Mouse (Mus musculus): ENCODE measurements around the gene Phf20.
"Not testable (repeated sequence)": the region's sequence is repeated elsewhere in the genome, so short reads cannot be mapped to it uniquely, and the experiment has no call there.

The Phf20 gene

DNA sequence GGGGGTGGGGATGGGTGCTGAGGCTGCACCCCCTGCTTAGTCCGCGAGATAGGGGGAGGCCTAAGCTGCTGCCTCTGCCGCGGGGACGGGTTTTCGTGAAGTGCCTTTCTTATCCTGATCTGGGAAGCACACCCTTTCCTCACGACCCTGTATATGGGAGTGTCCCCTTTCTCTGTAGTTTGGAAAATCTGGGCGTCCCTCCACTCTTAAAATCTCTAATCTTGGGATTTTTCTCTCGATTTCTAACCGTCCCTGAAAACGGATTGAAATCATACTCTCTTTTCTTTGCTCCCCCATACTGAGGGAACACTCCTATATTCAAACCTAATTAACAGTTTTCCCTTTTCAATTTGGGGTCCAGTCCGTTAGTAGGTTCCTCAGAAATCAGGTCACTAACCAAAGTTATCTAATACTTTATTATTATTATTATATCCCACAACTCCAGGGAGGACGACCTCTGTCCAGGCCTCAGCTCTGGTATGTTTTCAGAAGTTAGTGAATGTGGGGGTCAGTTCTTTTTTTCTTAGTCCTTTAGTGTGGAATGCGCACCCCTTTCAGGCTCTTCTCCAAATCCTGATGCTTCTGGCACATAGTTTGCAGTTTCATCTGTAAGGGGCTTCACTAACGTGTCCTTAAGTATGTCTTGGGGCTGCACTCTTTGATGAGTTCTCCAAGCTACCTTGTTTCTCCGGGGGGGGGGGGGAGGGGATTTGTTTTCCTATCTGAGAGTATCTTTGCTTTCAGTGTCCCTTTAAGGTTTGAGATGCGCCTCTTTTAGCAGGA, 1.1 kb downstream of the Phf20 start:
- DNase-seq (ENCODE audit: low read depth, low spot score): no peak

DNA sequence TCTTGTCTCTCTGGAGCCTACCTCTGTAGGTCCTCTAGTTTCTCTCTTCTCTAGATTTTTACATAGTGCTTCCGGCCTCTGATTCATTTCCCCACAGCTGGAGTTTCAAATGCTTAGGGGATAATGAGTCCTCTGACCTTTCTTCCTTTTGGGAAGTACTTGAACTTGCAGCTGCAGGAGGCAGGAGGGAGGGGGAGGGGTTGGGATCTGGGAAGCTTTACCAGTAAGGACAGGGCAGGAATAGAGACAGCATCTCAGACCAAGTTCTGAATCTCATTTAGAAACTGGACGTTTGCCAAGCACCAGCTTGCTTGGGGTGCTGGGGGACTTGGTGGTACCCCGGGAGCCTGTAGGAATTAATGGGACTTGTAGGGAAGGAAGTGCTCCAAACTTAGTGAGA, 3.7 kb downstream of the Phf20 start:
- peak; percentile 97 for DNase-seq (ENCODE audit: low read depth, low spot score)

DNA sequence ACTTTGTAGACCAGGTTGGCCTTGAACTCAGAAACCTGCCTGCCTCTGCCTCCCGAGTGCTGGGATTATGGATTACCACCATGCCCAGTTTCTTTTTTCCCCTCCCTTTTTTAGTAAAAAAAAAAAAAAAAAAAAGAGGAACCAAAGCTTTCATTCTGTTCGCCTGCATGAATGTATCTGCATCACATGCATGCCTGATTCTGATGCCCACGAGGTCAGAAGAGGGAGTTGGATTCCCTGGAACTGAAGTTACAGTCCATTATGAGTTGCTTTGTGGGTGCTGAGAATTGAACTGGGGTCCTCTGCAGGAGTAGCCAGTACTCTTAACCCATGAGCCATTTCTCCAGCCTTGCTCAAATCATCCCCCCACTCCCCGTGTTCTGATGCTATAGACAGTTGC, 5.2 kb downstream of the Phf20 start:
- no peak for DNase-seq (ENCODE audit: low read depth, low spot score)

DNA sequence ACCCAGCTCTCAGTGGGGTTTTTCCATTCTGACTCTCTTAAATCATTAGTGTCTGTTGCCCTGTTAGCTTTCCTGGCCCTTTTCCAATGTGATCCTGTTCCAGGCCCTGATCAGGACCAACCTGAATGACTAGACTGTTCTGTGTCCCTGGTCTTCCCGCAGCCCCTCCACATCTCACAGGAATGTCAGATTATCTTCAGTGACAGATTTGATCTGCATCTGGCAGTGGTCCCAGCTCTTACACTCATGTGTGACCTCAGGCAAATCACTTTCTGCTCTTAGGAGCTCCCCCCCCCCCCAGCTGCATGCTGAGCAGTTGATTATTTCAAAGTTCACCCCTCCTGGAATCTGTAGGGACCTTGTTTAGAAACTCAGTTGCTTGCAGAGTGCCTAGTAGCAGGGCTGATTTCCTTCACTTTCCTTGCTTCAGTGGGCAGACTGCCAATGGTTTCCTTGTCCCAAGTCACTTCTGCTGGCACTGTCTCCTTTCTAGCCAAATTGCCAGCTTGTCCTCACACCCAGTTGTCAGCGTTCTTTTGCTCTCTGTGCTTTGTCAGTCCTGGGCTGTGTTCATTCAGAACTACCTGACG, 6.7 kb downstream of the Phf20 start:
- peak; percentile 51 for DNase-seq (ENCODE audit: low read depth, low spot score)

DNA sequence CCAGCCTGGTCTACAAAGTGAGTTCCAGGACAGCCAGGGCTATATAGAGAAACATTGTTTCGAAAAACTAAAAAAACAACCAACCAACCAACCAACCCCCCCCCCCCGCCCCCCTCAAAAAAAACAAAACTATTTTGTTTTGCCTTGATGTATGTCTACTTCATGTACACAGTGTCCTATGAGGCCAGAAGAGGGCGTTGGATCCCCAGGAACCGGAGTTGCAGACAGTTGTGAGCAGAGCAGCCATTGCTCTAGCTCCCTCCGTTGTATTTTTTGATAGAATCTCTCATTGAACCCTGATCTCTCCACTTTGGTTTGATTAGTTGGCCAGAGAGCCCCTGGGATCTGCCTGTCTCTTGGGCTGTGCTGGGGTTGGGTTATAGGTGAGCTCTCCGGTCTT, 7.7 kb downstream of the Phf20 start:
- DNase-seq (ENCODE audit: low read depth, low spot score): peak; percentile 70

DNA sequence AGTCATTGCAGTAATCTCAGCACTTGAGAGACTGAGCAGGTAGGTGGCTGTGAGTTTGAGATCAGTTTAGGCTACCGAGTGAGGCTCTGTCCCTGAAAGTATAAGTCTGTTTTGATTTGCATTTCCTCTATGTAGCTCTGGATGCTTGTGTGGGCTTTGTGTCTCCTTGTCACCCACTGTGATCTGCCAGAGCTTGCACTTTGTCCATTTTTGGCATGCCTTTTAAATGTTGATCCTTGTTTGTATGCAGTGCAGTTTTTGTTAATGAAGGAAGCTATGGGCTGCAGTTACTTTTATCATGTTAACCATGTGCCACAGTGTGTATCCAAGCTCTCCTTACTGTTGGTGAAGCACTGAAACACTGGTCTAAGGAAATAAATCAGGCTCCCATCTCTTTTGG, 21.5 kb downstream of the Phf20 start:
- DNase-seq (ENCODE audit: low read depth, low spot score): peak; percentile 95

DNA sequence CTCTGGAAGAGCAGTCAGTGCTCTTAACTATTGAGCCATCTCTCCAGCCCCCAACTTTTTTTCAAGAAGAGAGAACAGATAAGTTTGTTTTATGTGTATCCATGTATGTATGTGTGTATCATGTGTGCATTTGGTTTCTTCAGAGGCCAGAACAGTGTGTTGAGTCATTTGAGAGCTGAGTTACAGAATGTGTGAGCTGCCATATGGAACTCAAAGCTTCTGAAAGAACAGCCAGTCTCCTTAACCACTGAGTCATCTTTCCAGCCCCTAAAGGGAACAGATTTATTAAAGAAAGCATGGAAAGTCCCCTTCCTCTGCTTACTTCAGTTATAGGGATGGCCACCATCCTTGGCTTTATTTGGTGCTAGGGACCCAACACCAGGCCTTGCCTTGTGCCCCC, 25.8 kb downstream of the Phf20 start:
- DNase-seq (ENCODE audit: low read depth, low spot score): no peak

DNA sequence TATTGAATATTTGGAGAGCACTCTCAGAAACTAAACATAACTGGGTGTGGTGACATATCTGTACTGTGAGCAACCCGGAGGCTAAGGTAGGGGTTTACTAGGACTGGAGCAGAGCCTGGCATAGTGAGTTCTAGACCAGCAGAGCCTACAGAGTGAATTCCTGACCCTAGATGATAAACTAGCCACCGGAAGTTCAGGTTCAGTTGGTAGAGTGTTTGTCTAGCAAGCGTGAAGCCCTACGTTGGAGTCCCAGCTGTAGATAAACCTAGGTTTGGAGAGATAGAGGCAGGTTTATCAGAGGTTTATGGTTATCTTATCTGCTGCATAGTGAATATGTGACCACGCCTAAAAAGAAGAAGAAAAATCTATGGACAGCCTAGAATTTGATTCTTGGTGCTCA, 27.8 kb downstream of the Phf20 start:
- DNase-seq (ENCODE audit: low read depth, low spot score): no peak

DNA sequence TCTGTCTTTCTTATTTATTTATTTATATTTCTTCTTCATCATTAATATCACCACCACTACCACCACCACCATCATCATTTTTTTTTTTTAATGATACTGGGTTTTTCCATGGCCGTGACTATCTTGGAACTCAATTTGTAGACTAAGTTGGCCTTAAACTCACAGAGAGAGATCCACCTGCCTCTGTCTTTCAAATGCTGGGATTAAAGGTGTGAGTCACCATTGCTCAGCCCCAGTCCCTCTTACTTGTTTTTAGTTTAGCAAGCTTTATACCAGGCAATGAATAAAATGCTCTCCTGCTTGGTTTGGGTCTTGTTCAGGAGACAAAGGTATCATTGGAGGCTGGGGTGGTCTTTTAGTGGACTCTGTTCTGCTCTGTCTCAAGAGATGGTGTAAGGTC, 31.4 kb downstream of the Phf20 start:
- no peak for DNase-seq (ENCODE audit: low read depth, low spot score)

DNA sequence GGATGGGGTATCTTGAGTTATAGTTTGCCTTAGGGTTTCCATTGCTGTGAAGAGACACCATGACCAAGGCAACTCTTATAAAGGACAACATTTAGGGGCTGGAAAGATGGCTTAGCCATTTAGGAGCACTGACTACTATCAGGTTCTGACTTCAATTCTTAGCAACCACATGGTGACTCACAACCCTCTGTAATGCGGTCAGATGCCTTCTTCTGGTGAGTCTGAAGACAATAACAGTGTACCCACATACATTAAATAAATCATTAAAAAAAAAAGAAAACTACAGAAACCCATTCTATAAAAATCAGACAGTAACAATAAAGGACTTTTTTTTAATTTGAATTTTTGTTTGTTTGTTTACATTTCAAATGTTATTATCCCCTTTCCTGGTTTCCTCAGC, 32.9 kb downstream of the Phf20 start:
- DNase-seq (ENCODE audit: low read depth, low spot score): no peak

DNA sequence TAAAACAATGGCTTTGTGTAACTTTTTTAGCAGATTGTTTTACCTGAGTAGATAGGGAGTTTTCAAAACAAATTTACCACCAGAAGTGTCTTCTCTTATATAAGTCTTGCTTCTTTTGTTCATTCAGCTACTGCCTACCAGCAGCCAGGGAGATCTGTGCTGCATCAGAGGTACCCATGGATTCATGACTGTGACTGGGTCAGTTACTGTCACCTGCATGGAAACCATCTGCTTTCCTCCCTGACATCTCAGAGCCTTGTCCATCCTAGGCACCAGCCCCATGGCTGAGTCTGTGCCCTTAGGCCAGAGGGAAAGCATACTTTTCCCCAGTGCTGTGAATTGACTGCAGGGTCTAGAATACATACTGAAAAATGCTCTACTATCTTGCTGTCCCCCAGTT, 35.1 kb downstream of the Phf20 start:
- DNase-seq (ENCODE audit: low read depth, low spot score): no peak

DNA sequence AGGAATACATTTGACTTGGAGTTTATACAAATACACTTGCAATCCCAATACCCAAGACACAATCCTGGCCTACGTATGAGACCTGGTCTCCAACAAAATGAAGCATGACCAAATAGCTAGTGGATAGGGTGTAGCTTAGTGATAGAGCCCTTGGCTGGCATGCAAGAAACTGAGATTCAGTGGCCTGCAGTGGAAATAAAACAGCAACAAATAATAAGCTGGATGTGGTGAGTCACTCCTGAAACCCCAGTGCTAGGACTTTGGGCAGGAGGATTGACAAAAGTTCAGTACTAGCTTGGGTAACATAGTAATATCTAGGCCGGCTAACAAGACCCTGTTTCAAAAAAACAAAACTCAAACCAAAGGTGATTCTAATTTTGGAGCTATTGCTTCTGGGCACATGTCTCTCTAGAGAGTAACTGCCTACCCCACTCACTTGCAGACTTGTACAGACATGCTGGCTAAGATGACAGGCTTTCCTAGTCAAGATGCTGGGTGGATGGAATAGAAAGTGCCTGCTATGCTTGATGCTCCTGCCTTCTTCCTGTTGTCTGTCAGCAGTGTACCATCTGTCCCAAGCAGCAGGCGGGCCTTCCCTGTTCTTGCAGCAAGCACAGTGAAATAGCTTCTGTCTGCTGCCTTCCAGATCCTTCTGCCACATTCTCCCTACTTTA, 37.1 kb downstream of the Phf20 start:
- DNase-seq (ENCODE audit: low read depth, low spot score): no peak

DNA sequence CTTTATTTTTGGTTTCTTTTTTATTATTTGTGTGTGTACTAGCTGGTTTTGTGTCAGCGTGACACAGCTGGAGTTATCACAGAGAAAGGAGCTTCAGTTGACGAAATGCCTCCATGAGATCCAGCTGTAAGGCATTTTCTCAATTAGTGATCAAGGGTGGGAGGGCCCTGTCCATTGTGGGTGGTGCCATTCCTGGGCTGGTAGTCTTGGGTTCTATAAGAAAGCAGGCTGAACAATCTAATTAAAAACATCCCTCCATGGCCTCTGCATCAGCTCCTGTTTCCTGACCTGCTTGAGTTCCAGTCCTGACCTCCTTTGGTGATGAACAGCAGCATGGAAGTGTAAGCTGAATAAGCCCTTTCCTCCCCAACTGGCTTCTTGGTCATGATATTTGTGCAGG, 37.8 kb downstream of the Phf20 start:
- not testable (repeated sequence) for DNase-seq (ENCODE audit: low read depth, low spot score)

DNA sequence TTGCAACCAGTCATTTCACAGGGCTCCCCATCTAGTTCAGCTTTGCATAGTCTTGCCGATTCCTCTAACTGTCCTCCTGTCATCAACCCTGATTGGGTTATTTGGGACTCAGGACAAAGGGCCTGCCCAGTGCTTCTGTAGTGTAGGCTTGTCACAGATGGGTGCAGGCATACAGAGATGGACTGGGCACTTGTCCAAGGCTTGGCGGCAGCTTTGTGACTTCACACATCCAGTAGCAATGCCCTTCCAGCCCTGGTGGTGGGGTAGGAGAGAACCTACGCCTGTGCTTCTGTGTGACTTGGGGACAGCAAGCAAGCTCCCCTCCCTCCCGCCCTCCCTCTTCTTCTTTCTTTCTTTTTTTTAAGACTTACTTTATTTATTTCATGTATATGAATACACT, 39.6 kb downstream of the Phf20 start:
- DNase-seq (ENCODE audit: low read depth, low spot score): peak; percentile 44

DNA sequence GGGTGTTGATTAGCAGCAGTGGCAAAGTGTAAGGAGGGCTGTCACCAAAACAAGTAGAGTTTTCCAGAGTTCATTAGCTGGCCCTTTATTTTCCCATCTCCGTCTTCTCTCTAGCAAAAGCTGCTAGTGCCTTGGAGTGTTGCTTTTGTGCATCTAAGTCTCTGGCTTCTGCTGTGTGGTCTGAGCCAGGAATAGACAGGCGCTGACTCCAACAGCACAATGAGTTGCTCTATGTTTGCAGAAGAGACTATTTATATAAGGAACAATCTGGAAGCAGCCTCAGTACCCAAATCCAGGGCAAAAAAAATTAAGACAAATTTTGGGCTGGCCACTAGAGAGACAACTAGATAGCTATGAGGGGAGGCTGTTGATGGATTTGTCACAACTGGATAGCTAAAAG, 45.4 kb downstream of the Phf20 start:
- no peak for DNase-seq (ENCODE audit: low read depth, low spot score)

DNA sequence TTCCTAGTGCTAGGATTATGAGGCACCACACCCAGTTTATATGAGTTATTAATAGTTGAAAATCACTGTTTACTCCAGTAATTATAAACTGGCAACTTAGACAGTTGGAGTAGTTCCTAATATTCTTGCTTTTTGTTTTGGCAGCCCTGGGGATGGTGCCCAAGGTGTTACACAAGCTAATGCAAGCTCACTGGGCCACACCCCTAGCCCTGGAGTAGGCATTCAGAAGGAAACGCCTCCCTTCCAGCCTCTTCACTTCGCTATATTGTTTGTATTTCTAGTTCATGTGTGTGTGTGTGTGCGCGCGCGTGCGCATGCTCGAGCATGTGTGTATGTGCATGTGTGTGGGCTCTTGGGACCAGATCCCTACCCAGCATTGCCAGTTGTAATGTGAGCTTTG, 46.7 kb downstream of the Phf20 start:
- no peak for DNase-seq (ENCODE audit: low read depth, low spot score)

DNA sequence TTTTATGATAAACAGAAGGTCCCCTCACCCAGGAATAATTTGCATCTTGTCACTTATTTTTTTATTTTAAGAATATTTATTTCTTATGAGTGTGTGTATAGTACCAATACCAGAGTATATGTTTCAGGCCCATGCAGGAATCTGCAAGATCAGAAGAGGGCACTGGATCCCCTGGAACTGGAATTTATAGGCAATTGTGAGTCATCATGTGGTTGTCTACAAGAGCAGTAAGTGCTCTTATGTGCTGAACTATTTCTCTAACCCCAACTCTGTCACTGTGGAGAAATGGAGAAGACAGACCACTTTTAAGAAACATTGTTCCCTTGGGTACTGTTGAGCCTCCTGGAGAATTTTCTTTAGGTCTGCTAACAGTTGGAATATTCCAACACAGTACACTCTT, 51.3 kb downstream of the Phf20 start:
- no peak for DNase-seq (ENCODE audit: low read depth, low spot score)

DNA sequence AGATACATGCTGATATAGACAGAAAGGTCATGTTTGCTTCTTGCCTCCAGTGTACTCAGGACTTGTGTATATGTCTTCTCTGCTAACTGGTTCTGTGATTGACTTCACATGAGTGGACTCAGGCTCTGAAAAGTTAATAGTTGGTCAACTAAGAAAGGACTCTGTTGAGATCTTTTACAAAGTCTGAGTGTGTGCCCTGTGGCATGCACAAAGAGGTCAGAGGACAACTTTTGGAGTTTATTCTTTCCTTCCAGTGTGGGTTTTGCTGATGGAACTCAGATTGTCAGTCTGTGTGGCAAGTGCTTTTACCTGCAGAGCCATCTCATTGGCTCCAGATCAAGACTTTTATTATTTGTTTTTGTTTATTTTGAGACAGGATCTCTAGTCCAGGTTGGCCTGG, 54.5 kb downstream of the Phf20 start:
- no peak for DNase-seq (ENCODE audit: low read depth, low spot score)

DNA sequence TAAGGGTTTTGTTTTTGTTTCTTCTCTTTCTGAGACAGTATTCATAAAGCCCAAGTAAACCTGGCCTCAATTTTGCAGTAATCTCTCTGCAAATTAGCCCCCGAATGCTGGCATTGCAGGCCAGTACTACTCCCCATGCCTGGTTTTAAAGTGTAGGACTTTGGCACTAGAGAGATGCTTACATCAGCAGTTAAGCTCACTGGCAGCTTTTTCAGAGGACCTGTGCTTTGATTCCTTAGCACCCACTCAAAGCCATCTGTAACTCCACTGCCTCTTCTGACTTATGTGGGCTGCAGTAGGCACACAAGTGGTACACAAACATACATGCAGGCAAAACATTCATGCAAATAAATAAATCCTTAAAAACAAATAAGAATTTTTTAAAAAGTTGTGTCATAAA, 55.0 kb downstream of the Phf20 start:
- no peak for DNase-seq (ENCODE audit: low read depth, low spot score)

DNA sequence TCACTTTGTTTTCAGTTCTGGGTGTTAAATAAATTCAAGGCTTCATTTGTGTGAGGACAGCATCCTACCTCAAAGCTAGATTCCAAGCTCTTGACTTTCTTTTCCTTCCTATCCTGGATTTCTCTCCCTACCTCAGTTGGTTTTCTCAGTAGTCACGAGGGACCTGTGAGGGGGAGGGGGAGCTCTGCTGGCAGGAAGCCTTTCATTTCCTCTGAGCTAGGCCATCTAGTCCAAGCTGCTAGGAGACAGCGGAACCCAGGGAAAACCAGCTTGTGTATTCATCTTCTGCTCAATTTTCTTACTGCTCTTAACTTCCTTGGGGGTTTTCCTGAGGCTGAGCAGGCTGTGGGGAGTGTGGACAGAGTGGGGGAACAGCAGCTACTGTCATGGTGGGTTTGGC, 60.8 kb downstream of the Phf20 start:
- DNase-seq (ENCODE audit: low read depth, low spot score): peak; percentile 65

DNA sequence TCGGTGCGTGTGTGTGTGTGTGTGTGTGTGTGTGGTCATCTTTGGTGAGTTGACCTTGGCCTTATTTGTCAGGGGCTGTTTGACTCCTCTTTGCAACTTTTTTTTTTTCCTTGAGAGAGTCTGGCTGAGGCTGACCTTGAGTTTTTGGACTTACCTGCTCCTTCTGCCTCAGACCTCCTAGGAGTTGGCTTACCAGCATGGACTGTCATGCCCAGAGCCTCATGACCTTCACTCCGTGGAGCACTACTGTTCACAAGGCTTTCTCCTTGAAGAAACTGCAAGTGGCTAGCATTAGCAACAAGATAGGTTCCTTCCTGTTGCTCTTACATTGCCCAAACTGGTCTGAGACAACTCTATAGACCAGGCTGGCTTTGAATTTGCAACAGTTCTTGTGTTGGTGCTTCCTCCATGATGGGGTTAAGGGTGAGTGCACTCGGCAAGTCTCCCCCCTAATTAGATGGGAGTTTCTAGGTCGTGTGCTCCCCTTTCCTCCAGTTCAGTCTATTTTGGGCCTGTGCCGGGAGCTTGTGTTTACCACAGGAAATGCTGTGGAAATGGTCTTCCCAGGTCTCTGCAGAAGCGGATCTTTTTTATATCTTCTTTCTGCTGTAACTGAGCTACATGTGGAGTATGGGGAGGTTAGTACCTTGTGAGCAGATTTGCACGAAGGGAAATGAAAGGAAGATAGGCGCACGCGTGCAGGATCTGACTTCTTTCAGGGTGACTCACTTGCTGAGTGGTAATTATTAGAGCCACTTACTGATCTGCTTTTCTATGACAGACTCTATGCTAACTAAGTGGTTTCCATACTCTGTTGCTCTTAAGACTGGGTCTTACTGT, 61.9 kb downstream of the Phf20 start:
- no peak for DNase-seq (ENCODE audit: low read depth, low spot score)

DNA sequence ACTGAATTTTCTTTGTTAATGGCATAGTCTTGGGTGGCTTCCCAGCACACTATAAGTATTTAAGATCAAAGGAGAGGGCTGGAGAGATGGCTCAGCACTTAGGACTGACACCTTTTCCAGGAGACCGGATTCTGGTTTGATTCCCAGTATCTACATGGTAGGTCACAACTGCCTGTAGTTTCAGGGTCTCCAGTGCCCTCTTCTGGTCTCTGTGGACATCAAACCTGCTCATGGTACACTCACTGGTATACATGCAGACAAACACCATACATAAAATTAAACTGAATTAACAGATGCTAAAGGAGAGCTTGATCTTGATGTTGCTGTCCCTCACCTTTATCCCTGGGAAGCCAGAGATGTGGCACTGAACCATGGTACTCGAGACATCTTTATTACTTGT, 64.7 kb downstream of the Phf20 start:
- peak; percentile 62 for DNase-seq (ENCODE audit: low read depth, low spot score)

Measured in R1 (cell line).